Mouse (Mus musculus) G1E (cell line): ENCODE data around the gene Scrn1.

Experiments
- CTCF ChIP-seq: IDR thresholded peaks from 2 replicates; pipeline ENCODE4 v1.5.1; 2012; ENCODE audit warnings: low read depth, low read length, inconsistent platforms, mixed read lengths
- GATA1 ChIP-seq: IDR thresholded peaks from 2 replicates; pipeline ENCODE4 v1.6.1; 2012; ENCODE audit warnings: borderline replicate concordance, low read length, inconsistent platforms, mixed read lengths
- GATA2 ChIP-seq: IDR thresholded peaks from 2 replicates; pipeline ENCODE4 v1.6.1; 2012; ENCODE audit warnings: low read depth, low read length, inconsistent platforms, borderline replicate concordance
- POLR2AphosphoS5 ChIP-seq: IDR thresholded peaks from 2 replicates; pipeline ENCODE4 v1.6.1; 2012; ENCODE audit warnings: low read depth, low read length, inconsistent platforms; ENCODE audit not compliant: insufficient replicate concordance

- TF ChIP-seq CTCF (no peak), GATA1 (no peak), POLR2AphosphoS5 (no peak), GATA2 (no peak)
These were observed 101.4 kb downstream of the Scrn1 start for GRCm38 (mm10) chr6:54464926-54465325.
